Mouse (Mus musculus) hindbrain, embryonic 16.5 days (tissue): ENCODE results near the gene Garnl3. TPM values are rescaled to one million over a fixed set of nuclear protein-coding genes. Genes with fewer than 3 reads are reported as not detected.

Experiments
- ATAC-seq: fragments of 200-750 bp; cut with Nextera tagmentation; 2 replicates; pipeline ENCODE4 v1.8.0; 2017; ENCODE audit warnings: moderate TSS enrichment, moderate library complexity
- H3K27ac ChIP-seq: fragments of 300-500 bp; sonication (generic); 2 replicates; pipeline ENCODE4 v1.5.1; 2014; ENCODE audit warnings: low read depth, mild to moderate bottlenecking, control low read depth, low read length, moderate library complexity
- H3K27me3 ChIP-seq: fragments of 300-500 bp; sonication (generic); replicated peaks from 2 replicates; pipeline ENCODE4 v1.6.1; 2014; ENCODE audit warnings: low read length; ENCODE audit not compliant: control insufficient read depth, insufficient read depth
- H3K36me3 ChIP-seq: fragments of 300-500 bp; sonication (generic); 2 replicates; pipeline ENCODE4 v1.6.1; 2014; ENCODE audit warnings: mild to moderate bottlenecking, low read length, moderate library complexity, mixed read lengths; ENCODE audit not compliant: control insufficient read depth, insufficient read depth
- H3K4me1 ChIP-seq: fragments of 300-500 bp; sonication (generic); 2 replicates; pipeline ENCODE4 v1.6.1; 2014; ENCODE audit warnings: low read depth, low read length; ENCODE audit not compliant: control insufficient read depth, insufficient read depth
- H3K4me2 ChIP-seq: fragments of 300-500 bp; sonication (generic); 2 replicates; pipeline ENCODE4 v1.6.1; 2014; ENCODE audit warnings: mild to moderate bottlenecking, low read length, control low read depth, moderate library complexity
- H3K4me3 ChIP-seq: fragments of 300-500 bp; sonication (generic); 2 replicates; pipeline ENCODE4 v1.5.1; 2014; ENCODE audit warnings: mild to moderate bottlenecking, low read length, control low read depth, moderate library complexity
- H3K9ac ChIP-seq: fragments of 300-500 bp; sonication (generic); 2 replicates; pipeline ENCODE4 v1.6.1; 2014; ENCODE audit warnings: low read depth, mild to moderate bottlenecking, control low read depth, low read length, moderate library complexity
- H3K9me3 ChIP-seq: fragments of 300-500 bp; sonication (generic); 2 replicates; pipeline ENCODE4 v1.6.1; 2014; ENCODE audit warnings: mild to moderate bottlenecking, low read length, moderate library complexity; ENCODE audit not compliant: control insufficient read depth
- WGBS: fragments of 180-500 bp; shearing (Covaris S2); extraction: QIAGEN DNeasy Blood & Tissue Kit; methylation state at CpG from one replicate; pipeline ENCODE4 v1.1.7; 2014; 5-methylcytosine and 5-hydroxymethylcytosine counted together
- polyA plus RNA-seq: library from polyadenylated mRNA; unstranded; fragments of >200 nt; fragmentation: Nextera tagmentation; extraction: Ambion mirVana; gene quantifications from 2 replicates; pipeline ENCODE4 v1.2.1, GENCODE M21; 2015

Garnl3 gene
- polyA plus RNA-seq, 1 experiment from 2014 or later = 65.9 TPM

- Histone ChIP-seq H3K9me3 (no peaks in the 10 kb centered on the region), H3K27me3 (no peaks in the 10 kb centered on the region), H3K36me3 (peaks cover 30% of the 10 kb centered on the region), H3K27ac (no peak overlapping the region), H3K4me1 (no peaks in the 10 kb centered on the region), H3K4me3 (no peak overlapping the region), H3K4me2 (no peak overlapping the region), H3K9ac (no peak overlapping the region)
- WGBS = 65% methylated on average over 5 of the region's 5 CpGs
- ATAC-seq = no peak
These were observed 192.0 kb downstream of the Garnl3 start for GRCm38 (mm10) chr2:32939418-32939817.

GRCm38 (mm10) chr2:32938741-32939140 is 192.7 kb downstream of the Garnl3 start:
- ATAC-seq = no peak
- Histone ChIP-seq H3K9ac (no peak overlapping the region), H3K4me2 (no peak overlapping the region), H3K4me3 (no peak overlapping the region), H3K27me3 (no peaks in the 10 kb centered on the region), H3K4me1 (no peaks in the 10 kb centered on the region), H3K9me3 (no peaks in the 10 kb centered on the region), H3K27ac (no peak overlapping the region), H3K36me3 (peaks cover 30% of the 10 kb centered on the region)
- WGBS = 87% methylated on average over 5 of the region's 5 CpGs

Other genes starting within 250 kb of the Garnl3 start
- gene Rpl12, start 170.1 kb downstream of the Garnl3 start, polyA plus RNA-seq = 78.7 and 85.4 TPM in 2 replicates
- gene Lrsam1, start 170.0 kb downstream of the Garnl3 start, polyA plus RNA-seq = 24.5 and 28.3 TPM in 2 replicates
- 23.2 and 26.0 TPM in 2 replicates for gene Slc2a8, start 149.6 kb downstream of the Garnl3 start, polyA plus RNA-seq
- gene Angptl2, start 84.4 kb upstream of the Garnl3 start, polyA plus RNA-seq = 13.4 and 20.5 TPM in 2 replicates
- gene Ralgps1, start 239.8 kb upstream of the Garnl3 start, polyA plus RNA-seq = 32.0 and 44.4 TPM in 2 replicates